Mouse (Mus musculus) liver, postnatal 0 days (tissue): ENCODE data around the gene Gm36176.

ENCODE experiments used
- CTCF ChIP-seq: sonication (generic); IDR thresholded peaks from 2 replicates; pipeline ENCODE4 v1.5.1; 2016; ENCODE audit warnings: antibody characterized with exemption, low read depth
- EP300 ChIP-seq: IDR thresholded peaks from 2 replicates; pipeline ENCODE4 v1.6.1; 2016; ENCODE audit warnings: antibody characterized with exemption, low read depth, mild to moderate bottlenecking

DNA sequence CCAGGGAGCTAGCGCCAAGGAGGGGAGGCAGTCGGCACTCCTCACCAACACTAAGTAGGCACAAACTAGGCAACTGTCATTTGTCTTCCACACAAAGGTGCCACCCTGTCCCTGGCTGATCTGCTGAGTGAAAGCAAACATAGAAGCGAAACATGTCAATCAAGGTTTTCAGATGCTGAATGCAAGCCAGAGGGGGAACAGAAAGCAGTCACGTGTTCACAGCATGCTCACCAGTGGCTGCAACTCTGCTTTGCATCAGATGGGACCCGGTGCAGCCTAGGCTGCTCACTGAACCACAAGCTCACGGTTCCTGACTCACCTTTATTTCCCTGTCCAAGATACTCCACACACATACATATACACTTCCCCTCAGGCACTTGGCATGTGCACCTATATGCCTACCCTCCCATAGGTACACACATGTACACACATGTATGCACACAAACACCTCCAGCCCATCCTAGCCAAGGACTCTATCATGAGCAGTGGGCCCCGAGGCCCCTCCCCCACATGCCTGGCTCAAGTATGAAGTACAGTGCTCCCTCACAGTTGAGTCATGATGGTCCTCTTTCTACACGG lies 44.5 kb downstream of the Gm36176 start:
- no peak for TF ChIP-seq CTCF
- no peak for TF ChIP-seq EP300
